Mouse (Mus musculus): ENCODE data around the gene Tmtc2.

DNA sequence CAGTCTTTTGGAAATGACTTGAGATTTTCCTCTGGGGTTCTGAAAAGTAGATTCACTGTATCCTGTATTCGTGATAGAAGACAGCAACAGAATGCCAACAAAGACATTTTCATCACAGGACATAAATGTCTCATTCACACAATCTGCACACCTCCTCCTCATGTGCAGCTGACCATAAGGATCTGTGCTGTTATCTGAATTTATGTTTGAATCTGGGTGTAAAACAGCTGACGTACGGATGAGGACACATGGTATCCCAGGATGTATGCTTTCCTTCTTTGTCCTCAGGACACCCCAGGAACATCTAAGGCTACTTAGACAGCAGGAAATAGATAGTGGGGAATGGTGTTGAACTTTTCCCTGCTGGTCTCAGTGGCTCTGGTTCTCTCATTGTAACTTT lies 37.9 kb upstream of the Tmtc2 start:
- TF ChIP-seq MAFK (IDR thresholded peaks at IDR 0.05; ENCODE audit: insufficient read depth, low read depth, low read length) (no peak), ZNF384 (IDR thresholded peaks at IDR 0.05; ENCODE audit: low read depth, low read length) (no peak), HCFC1 (IDR thresholded peaks at IDR 0.05; ENCODE audit: borderline replicate concordance, insufficient read depth, low read length) (no peak), ZC3H11A (IDR thresholded peaks at IDR 0.05; ENCODE audit: borderline replicate concordance, low read depth, low read length) (no peak), CHD2 (IDR thresholded peaks at IDR 0.05; ENCODE audit: low read depth, low read length) (no peak)

Measured in ES-E14 (cell line).